Mouse (Mus musculus): Measurements from ENCODE around the gene Cmbl. TPM values are rescaled to one million over a fixed set of nuclear protein-coding genes. Genes with fewer than 3 reads are reported as not detected.
A peak's percentile ranks its signal among the peaks of the same experiment; 100 is the strongest.

Cmbl gene
- 1.3 and 2.4 TPM in 2 replicates for polyA plus RNA-seq (2016; fragmentation: Nextera tagmentation; extraction: Ambion mirVana)

DNA sequence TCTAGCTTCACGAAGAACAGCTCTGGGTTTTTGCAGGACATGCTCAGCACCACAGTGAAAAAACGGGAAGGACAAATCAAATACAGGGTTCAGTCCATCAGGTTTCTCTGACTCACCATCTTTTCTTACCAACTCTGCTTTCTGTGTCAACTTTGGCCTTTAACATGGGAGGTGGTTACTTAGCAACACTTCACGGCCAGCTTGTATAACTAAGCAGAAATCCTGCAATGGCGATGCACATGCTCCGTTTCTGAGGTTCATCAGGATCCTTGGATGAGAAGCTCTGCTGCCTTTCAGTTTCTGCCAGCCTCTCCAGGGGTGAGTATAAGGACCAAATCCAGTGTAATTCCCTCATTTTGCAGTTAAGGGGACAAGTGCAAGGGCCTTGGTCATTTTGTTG lies at the start of gene Cmbl:
Gene Cmbl, plus strand, starts transcription at position 206 of the 400 bp plus-strand sequence.
- no peaks in the 10 kb centered on the region for H3K4me1 ChIP-seq
- H3K4me3 ChIP-seq = no peak within 1 kb of the TSS
- no peaks in the 10 kb centered on the region for H3K9me3 ChIP-seq
- WGBS = 65% methylated on average over 5 of the region's 5 CpGs
- no peak within 1 kb of the TSS for H3K4me2 ChIP-seq (replicated peaks)
- no peaks in the 10 kb centered on the region for H3K27me3 ChIP-seq
- no peak within 1 kb of the TSS for H3K9ac ChIP-seq (replicated peaks)
- ATAC-seq (ENCODE audit: low FRiP score, low read depth) = no peak
- no peak within 1 kb of the TSS for H3K27ac ChIP-seq (replicated peaks)
- no peaks in the 10 kb centered on the region for H3K36me3 ChIP-seq

DNA sequence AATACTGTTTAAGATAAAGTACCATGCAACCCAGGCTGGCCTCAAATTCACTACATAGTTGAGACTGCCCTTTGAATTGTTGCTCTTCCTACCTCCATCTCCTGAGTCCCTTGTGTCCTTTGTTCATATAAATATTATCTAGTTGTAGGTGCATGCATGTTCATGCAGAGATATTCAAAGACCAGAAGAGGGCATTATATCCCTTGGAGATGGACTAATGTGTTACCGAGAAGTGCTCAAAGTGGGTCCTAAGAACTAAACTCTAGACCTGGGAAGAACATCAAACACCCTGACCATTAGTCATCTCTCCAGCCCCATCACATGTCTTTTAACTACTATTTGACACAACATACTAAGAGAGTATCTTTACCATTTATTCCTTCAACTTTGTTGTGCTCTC lies 48.0 kb upstream of the Cmbl start:
- no peak overlapping the region for H3K27ac ChIP-seq (replicated peaks)
- 94% methylated on average over 1 of the region's 1 CpGs for WGBS

GRCm38 (mm10) chr15:31518371-31518770 lies 46.8 kb upstream of the Cmbl start:
- ATAC-seq (ENCODE audit: low FRiP score, low read depth) = no peak
- no peak overlapping the region for H3K4me3 ChIP-seq
- WGBS = 97% methylated on average over 2 of the region's 2 CpGs
- no peak overlapping the region for H3K9ac ChIP-seq (replicated peaks)
- H3K4me2 ChIP-seq (replicated peaks) = no peak overlapping the region
- no peaks in the 10 kb centered on the region for H3K27me3 ChIP-seq
- H3K27ac ChIP-seq (replicated peaks) = no peak overlapping the region
- 0 out of 2 replicates have a peak, but pooled peaks cover 2% of the 10 kb centered on the region for H3K4me1 ChIP-seq
- H3K9me3 ChIP-seq = no peaks in the 10 kb centered on the region
- no peaks in the 10 kb centered on the region for H3K36me3 ChIP-seq

More for the DNA sequence above, 48.0 kb upstream of the Cmbl start:
- no peak for ATAC-seq (ENCODE audit: low FRiP score, low read depth)
- H3K27me3 ChIP-seq = no peaks in the 10 kb centered on the region
- H3K9me3 ChIP-seq = no peaks in the 10 kb centered on the region
- H3K4me1 ChIP-seq = 0 out of 2 replicates have a peak, but pooled peaks cover 2% of the 10 kb centered on the region
- no peak overlapping the region for H3K4me3 ChIP-seq
- H3K36me3 ChIP-seq = no peaks in the 10 kb centered on the region
- no peak overlapping the region for H3K4me2 ChIP-seq (replicated peaks)
- no peak overlapping the region for H3K9ac ChIP-seq (replicated peaks)

DNA sequence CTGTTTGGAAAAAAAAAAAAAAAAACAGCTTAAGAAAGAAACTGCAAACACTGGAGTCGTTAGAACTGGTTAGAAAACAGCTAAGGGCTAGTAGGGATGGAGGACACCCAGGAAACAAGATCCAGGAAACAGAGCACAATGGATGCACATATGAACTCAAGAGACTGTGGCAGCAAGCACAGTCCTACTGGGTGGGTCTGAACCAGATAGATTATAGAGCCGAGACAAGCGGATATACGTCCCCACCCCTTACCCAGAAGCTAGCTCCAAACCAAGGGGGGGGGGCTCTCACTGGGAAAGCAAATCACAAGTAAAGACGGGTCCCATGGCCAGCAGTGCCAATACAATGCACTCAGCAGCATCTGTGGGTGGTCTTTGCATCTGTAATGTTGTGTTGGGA lies 46.2 kb upstream of the Cmbl start:
- Histone ChIP-seq H3K27me3 (no peaks in the 10 kb centered on the region), H3K36me3 (no peaks in the 10 kb centered on the region), H3K9me3 (no peaks in the 10 kb centered on the region), H3K4me2 (replicated peaks) (no peak overlapping the region), H3K9ac (replicated peaks) (no peak overlapping the region), H3K4me1 (0 out of 2 replicates have a peak, but pooled peaks cover 2% of the 10 kb centered on the region), H3K4me3 (no peak overlapping the region), H3K27ac (replicated peaks) (no peak overlapping the region)
- 78% methylated on average over 5 of the region's 5 CpGs for WGBS
- no peak for ATAC-seq (ENCODE audit: low FRiP score, low read depth)

GRCm38 (mm10) chr15:31526463-31526862 lies 38.7 kb upstream of the Cmbl start:
- ATAC-seq (ENCODE audit: low FRiP score, low read depth) = no peak
- Histone ChIP-seq H3K27me3 (no peaks in the 10 kb centered on the region), H3K9ac (replicated peaks) (no peak overlapping the region), H3K36me3 (no peaks in the 10 kb centered on the region), H3K4me1 (peaks cover 10% of the 10 kb centered on the region), H3K9me3 (no peaks in the 10 kb centered on the region), H3K4me2 (replicated peaks) (no peak overlapping the region), H3K4me3 (no peak overlapping the region), H3K27ac (replicated peaks) (no peak overlapping the region)
- 88% methylated on average over 1 of the region's 1 CpGs for WGBS

- no peaks in the 10 kb centered on the region for H3K9me3 ChIP-seq
- no peak overlapping the region for H3K27ac ChIP-seq (replicated peaks)
- 96% methylated on average over 4 of the region's 4 CpGs for WGBS
- H3K4me1 ChIP-seq = peaks cover 16% of the 10 kb centered on the region
- ATAC-seq (ENCODE audit: low FRiP score, low read depth) = no peak
- no peaks in the 10 kb centered on the region for H3K36me3 ChIP-seq
- H3K4me3 ChIP-seq = no peak overlapping the region
- no peaks in the 10 kb centered on the region for H3K27me3 ChIP-seq
- no peak overlapping the region for H3K4me2 ChIP-seq (replicated peaks)
- H3K9ac ChIP-seq (replicated peaks) = no peak overlapping the region
Measured at GRCm38 (mm10) chr15:31528477-31528876, 36.7 kb upstream of the Cmbl start.

DNA sequence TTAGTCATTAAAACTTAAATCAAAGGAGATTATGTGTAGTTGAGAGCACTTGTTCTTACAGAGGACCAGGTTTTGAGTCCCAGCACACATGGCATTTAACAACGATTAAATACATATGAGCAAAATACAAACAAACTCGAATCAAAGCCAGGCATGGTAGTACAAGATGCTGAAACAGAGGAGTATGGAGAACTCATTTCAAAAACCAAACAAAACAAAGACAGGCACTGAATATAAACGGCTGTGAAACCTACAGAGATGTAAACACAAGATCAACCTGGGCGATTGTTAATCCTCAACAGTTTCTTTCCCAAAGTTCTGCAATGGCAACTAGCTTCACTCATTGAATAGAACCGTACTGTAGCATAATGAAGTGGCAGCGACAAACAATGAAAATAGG lies 36.1 kb upstream of the Cmbl start:
- WGBS = 30% methylated on average over 6 of the region's 6 CpGs
- Histone ChIP-seq H3K4me3 (peak overlapping the region; percentile 91), H3K4me2 (replicated peaks) (peak overlapping the region; percentile 63), H3K4me1 (peaks cover 16% of the 10 kb centered on the region), H3K9me3 (no peaks in the 10 kb centered on the region), H3K9ac (replicated peaks) (peak overlapping the region; percentile 94; the same call in 1 of the 2 replicates), H3K36me3 (no peaks in the 10 kb centered on the region), H3K27ac (replicated peaks) (no peak overlapping the region), H3K27me3 (no peaks in the 10 kb centered on the region)
- ATAC-seq (ENCODE audit: low FRiP score, low read depth) = no peak

DNA sequence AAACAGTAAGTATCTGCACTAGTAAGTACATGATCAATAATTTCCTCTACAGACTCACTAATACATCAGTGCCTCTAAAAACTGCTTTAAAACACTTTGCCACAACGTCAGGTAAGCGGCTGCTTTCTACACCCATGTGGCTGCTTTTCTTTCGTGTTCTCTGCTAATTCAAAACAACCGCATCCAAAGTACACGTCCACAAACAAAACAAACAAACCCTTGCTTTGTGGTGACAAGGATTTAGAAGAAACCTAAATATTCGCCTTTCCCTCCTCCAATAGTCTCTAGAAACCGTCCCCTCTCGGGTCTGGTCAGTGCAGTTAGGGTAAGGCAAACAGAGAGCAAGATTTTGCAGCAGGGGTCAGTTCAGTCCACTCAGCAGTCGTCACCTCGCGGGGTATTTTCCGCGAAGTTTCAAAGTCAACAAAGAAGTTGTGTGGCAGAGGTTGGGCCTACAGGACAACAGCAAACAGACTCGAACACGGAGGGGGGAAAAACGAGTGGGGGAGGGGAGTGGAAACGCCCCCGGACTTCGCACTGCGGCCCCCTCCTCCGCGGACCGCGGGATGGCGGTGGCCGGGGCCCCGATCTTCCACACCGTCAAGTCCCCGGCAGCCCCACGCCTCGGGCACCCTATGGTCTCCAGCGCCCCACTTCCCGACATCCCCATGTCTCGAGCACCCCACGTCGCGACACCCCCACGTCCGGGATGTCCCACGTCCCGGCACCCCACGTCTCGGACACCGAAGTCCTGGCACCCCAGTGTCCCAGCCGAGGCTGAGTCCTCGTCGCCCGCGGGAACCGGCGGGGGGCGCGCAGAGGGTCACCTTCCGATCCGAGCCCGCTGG lies 35.2 kb upstream of the Cmbl start:
- H3K4me1 ChIP-seq = peaks cover 19% of the 10 kb centered on the region
- H3K27ac ChIP-seq (replicated peaks) = peak overlapping the region; percentile 99
- H3K27me3 ChIP-seq = no peaks in the 10 kb centered on the region
- ATAC-seq (ENCODE audit: low FRiP score, low read depth) = no peak; the same call in 1 of the 2 replicates
- peak overlapping the region; percentile 63 for H3K4me2 ChIP-seq (replicated peaks)
- H3K9me3 ChIP-seq = no peaks in the 10 kb centered on the region
- H3K4me3 ChIP-seq = peak overlapping the region; percentile 91
- H3K9ac ChIP-seq (replicated peaks) = peak overlapping the region; percentile 94
- no peaks in the 10 kb centered on the region for H3K36me3 ChIP-seq
- 2% methylated on average over 55 of the region's 56 CpGs for whole genome bisulfite sequencing

- H3K4me3 ChIP-seq = peak within 1 kb of the TSS; percentile 91
- WGBS = under 1% methylated on average over 109 of the region's 132 CpGs
- H3K4me2 ChIP-seq (replicated peaks) = peak within 1 kb of the TSS; percentile 63
- H3K9me3 ChIP-seq = no peaks in the 10 kb centered on the region
- peaks cover 27% of the 10 kb centered on the region for H3K4me1 ChIP-seq
- H3K27ac ChIP-seq (replicated peaks) = peak within 1 kb of the TSS; percentile 99
- peak within 1 kb of the TSS; percentile 94 for H3K9ac ChIP-seq (replicated peaks)
- no peaks in the 10 kb centered on the region for H3K36me3 ChIP-seq
- no peaks in the 10 kb centered on the region for H3K27me3 ChIP-seq
- peak; percentile 93 for ATAC-seq (ENCODE audit: low FRiP score, low read depth)
Measured at GRCm38 (mm10) chr15:31530659-31531445, 34.3 kb upstream of the Cmbl start, which contains the start of gene March6. TSS of gene March6 (minus strand) at chr15:31531053.

GRCm38 (mm10) chr15:31531446-31532330 lies 33.5 kb upstream of the Cmbl start:
- H3K9ac ChIP-seq (replicated peaks) = peak overlapping the region; percentile 69
- no peaks in the 10 kb centered on the region for H3K27me3 ChIP-seq
- H3K4me1 ChIP-seq = peaks cover 35% of the 10 kb centered on the region
- H3K4me3 ChIP-seq = peak overlapping the region; percentile 91
- H3K36me3 ChIP-seq = no peaks in the 10 kb centered on the region
- H3K9me3 ChIP-seq = no peaks in the 10 kb centered on the region
- peak overlapping the region; percentile 99 for H3K27ac ChIP-seq (replicated peaks)
- ATAC-seq (ENCODE audit: low FRiP score, low read depth) = no peak
- 26% methylated on average over 16 of the region's 16 CpGs for WGBS
- H3K4me2 ChIP-seq (replicated peaks) = peak overlapping the region; percentile 63

DNA sequence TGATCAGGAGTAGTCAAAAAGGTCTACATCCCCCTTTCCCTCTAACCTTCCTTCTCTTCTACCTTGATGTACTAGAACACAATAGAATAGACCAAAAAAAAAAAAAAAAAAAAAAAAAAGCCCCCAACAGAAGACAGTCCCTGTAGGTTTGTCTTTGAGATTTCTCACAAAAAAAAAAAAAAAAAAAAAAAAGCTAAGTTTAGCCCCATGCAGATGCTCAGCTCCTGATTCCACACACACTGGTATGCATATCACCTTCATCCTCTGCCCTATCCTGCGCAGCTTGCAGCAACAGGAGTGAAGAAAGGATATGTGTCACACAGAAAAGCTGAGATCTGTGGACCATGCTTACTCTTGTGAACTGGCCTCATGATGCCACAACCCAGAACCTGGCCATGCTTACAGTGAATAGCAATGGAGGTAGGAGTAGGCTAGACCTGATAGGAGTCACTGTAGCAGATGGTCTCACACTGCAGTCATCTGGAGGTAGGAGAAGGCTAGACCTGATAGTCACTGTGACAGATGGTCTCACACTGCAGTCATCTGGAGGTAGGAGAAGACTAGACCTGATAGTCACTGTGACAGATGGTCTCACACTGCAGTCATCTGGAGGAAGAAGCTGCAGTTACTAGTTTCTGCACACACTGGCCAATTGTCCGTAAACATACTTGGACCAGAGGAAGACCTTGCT lies 32.7 kb upstream of the Cmbl start:
- no peak overlapping the region for H3K9ac ChIP-seq (replicated peaks)
- H3K9me3 ChIP-seq = no peaks in the 10 kb centered on the region
- WGBS = 96% methylated on average over 2 of the region's 2 CpGs
- H3K27ac ChIP-seq (replicated peaks) = no peak overlapping the region
- no peaks in the 10 kb centered on the region for H3K36me3 ChIP-seq
- peaks cover 37% of the 10 kb centered on the region for H3K4me1 ChIP-seq
- no peaks in the 10 kb centered on the region for H3K27me3 ChIP-seq
- no peak for ATAC-seq (ENCODE audit: low FRiP score, low read depth)
- peak overlapping the region; percentile 63; the same call in 1 of the 2 replicates for H3K4me2 ChIP-seq (replicated peaks)
- no peak overlapping the region for H3K4me3 ChIP-seq
